Mouse (Mus musculus) A20 (cell line): ENCODE data around the gene Abr.

Source experiments
- DNase-seq: peaks from one replicate; pipeline ENCODE4 v3.0.0-alpha.2; 2011; ENCODE audit warnings: low read depth, low spot score

Abr gene

DNA sequence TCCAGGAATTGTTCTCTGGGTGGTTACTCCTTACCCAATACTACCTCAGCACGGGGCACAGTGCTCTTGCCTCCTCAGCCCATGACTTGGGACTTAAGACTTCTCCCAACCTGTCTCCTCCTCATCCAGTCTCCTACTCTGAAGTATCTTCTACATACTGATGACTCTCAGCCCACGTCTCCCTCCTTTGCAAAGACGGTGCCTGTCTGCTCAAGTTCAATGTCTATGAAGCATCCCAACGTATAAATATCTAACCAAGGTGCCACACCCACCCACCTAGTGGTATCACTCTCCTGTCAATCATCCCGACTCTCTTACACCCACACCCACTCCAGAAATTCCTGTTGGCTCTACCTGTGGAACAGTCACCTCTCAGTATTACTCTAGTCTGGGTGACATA is 103.5 kb downstream of the Abr start:
- no peak for DNase-seq

DNA sequence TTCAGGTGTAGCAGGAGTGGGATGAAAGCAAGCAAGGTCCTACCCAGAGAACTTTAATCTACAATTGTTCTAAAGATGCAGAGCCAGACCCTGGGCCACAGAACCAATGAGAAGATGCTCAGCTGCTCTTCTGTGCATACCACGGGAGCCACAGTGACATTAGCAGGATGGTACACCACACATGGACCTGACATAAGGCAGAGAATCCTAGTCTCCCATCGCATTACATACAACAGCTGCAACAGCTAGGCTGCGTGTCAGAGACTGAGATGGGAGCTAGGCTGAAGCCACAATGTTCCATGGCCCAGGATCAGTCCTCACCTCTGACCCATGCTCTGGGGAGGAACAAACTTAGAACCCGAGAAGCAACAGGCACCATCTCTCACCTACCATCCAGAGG is 104.0 kb downstream of the Abr start:
- no peak for DNase-seq

DNA sequence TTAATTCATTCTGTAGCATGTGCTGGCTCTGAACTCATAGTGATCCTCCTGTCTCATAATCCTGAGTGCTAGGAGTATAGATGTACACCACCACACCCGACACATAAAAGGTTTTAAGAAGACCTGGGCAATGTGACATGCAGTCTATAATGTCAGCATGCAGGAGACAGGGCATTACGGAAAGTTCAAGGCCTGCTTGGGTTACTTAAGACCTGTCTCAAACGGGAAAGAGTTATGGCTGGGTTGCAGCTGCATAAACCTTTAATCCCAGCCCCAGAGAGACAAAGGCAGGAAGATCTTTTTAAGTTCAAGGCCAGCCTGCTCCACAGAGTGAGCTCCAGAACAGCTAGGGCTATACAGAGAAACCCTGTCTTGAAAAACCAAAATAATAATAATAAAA is 105.2 kb downstream of the Abr start:
- DNase-seq = no peak

DNA sequence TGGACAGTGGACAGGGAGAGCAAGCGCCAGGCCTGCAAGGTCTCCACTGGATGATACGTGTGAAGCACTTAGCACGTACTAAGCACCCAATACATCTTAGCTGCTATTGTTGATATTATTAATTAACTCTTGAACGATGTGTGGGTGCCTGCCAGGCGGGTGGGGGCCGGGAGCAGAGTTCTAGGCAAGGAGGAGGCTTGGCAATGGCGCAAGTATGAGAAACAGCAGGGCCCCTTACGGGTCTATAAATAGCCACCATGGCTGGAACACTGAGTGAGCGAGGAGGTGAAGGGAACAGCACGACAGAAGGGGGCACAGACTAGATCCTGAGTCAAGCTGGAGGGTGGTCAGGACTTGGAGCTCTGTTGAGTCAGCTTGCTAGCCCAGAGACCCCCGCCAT is 107.0 kb downstream of the Abr start:
- DNase-seq = no peak

DNA sequence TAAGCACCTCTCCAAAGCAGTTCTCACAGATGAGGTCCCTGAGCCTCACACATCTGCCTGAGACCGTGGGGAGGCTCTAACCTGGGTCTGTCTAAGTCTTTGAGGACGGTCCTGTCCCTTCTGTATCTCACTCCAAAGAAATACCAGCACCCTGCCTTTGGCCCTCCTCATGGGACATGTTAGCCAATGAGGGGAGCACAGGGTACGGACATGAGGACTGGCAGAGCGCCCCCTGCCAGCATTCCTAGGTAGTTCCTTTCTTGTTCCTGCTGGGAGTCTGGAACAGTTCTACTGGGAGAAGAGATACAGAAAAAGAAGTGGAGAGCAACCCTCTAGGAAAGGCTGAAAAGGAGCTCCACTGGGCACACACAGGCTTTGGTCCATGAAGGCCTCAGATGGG is 111.1 kb downstream of the Abr start:
- no peak for DNase-seq

DNA sequence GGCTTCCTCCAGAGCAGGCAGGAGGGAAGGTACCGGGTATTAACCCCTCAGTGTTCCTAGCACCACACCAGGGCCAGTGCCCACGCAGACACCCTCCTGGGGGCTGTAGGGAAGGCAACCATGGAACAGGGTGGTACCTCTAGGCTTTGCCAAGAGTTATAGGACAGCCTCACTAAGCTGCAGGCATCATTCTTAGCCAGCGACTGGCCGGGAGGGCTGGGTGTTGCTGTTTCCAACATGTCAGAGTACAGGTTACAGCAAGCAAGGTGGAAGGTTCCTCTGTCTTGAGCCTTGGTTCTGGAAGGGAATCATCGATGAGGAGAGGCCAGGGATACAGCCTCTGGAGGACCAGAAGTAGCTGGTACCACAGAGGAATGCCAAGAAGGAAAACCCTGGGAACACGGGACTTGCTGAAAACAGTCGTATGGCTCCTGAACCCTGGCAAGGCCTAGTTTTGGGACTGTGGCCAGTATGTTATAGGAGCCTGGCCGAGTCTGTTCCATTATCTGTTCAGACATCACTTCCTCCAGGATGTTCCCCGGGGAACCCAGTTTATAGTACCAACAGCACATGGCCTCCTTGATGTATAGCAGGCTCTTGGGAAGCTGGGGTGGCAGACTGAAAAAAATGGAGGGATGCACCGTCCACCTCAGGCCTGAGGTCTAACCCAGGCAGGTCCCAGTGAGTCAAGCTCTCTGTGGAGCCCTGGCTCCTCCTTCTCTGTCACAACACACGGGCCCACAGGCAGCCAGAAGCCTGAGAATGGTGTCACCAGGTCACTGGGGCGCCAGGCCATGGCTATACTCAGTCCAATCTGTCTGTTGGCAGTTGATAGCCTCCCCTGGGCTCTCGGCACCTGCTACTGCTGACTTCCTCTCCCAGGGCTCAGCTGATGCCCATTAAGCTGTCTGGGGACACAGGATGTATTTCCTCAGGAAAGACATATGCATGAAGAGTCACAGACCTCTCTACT is 112.1 kb downstream of the Abr start:
- DNase-seq = no peak

DNA sequence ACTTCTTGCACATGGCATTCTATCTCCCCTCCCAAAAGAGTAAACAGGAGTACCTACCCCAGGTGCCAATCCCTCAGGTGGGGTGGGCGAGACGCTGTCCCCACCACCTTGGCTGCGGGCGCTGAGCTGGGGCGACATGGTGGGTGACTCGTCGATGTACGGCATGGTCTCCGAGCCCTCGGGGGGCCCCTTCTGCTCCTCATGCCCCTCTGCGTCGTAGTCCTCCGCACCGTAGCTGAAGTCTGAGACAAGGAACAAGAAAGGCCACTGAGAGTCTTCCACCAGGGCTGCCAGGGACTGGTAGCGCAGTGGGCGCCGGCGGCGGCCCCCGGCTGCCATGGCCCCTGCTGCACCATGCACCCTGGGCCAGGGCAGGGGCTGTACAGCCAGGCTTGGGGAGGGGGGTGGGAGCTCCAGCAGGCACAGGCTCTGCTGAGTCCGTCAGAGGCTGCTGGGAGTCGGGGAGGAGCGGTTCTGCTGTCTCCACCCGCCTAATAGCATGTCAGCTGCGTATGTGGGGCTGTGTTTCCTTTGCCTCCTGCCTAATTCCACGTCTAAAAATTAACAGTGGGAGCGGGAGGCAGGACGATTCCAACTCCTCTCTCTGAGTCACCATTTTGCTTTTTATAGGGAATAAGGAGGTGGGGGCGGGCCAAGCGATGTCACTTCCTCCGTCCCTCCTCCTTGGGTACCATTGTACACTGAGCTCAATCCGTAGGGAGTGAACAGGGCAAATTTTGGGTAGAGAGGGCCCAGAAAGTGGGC is 113.1 kb downstream of the Abr start:
- no peak for DNase-seq

DNA sequence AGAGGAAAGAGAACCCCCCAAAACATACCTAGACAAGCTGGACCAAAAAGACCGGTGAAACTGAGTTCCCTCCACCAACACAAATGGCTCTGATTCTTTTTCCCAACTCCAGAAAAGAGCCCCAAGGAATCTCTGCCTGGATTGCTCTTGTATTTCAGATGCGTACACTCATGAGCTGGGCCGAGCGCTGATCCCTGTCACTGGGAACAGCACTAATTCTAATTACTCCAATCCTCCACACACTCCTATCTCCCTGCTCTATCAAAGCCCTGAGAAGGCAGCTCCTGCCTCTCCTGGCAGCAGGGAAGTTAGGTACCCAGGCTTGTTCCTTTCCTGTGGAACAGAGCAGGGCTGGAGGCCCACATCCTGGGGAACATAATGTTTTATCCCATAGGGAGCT is 114.0 kb downstream of the Abr start:
- DNase-seq = no peak

DNA sequence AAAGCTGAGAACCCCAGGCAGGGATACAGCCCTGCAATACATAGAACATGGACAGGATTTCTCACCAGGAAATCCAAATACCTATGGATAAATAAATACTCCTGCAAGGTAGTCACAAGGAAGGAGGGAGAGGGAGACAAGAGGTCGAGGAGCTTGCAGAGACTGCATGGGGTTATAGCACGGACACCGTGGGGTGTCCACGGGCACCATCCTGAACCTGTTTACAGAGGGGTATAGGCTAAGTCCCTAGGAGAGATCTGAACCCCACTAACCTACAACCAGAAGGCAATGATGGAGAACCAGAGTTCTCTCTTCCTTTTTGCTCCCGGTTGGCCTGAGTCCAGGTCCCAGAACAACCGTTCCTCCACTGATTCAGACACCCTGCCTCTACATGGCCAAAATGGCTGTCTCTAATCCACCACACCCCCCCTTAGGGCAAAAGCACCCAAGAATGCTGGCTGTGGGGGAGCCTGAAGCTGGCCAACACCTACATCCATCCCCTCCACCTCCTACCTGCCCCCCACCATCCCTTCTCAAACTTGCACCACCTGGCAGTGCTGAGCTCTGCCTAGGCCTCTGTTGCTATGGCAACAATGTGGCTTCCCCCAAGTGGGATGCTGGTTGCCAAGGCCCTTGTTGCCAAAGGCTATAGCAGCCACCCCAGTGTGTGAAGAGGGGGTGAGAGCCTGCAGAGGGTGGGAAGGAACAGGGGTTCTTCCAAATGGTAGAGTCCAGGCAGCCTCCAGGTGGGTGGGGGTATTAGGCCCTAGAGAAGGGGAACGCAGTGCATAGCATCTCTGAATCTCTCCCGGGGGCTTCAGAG is 114.6 kb downstream of the Abr start:
- no peak for DNase-seq

DNA sequence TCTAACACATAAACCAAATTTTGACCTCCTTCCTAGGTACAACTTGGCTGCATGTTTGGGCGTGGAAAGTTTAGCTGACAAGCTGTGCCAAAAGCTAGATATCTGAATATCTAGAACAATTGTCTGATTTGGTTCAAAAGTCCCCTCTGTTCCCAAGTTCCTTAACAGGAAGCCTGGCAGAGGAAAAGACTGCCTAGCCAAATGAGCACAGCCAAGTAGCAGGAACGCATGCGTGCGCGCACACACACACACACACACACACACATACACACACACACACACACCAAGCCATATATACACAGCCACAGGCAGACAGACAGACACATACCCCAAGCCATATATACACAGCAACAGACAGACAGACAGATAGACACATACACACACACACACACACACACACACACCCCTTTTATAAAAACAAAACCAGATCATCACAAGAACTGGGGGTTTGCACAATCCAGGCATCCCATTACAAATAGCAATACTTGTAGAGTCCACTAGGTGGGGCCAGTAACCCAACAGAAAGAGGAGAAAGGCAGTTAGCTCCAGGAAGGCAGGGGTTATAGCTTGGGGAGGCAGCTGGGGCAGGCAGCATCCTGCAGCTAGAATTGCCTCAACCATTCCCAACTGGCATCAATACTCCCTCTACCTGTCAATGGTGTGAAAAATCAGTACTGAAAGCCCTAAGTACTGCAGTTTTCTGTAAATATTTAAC is 115.4 kb downstream of the Abr start:
- DNase-seq = peak; percentile 69

DNA sequence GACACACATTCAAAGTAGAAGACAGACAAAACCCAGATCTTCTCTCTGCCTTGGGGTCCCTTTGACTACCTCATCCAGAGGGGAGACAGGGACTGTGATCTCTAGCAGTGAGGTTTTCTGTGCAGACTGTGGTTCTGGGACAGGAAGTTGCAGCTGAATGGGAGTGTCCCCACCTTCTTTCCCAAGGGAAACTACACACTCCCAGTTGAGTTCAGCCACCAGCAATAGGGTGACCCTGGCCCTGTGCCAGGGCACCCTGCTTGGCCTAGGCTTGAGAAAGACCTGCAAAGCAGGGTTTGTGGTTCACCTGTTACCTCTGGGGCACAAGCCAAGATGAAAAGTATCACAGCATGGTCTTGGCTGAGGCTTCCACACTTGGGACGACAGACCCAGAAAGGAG is 117.0 kb downstream of the Abr start:
- no peak for DNase-seq

DNA sequence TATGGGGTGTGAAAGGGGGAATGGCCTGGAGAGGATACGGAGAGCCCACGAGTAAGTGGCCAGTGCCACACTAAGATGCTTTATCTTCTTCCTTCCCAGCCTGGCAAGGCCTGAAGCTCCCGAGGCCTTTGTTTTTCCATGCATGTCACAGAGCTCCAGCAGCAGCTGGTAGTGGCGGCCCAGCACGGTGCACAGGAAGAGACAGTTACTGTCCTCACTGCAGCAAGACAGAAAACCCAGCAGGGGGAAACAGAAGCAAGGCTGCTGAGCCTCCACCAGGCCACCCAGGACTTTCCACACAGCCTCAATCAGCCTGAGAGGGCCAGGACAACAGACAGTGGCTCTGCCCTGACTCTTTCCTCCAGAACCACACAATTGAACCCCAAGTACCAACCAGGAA is 118.1 kb downstream of the Abr start:
- no peak for DNase-seq

DNA sequence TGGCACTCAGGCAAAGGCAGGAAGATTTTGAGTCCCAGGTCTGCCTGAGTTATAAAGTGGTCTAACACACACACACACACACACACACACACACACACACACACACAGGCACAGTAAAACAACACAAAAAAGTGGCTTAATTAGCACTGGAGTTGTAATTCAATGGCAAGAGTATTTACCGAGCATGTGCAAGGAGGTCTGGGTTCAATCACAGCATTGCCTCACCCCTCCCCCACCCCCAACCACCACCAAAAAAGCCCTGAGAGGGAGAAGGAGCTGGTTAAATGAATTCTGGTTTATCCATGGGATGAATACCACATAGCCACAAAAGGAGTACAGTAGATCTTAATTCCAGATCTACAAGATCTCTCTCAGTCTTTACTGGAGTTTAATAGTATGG is 122.1 kb downstream of the Abr start:
- DNase-seq = no peak

DNA sequence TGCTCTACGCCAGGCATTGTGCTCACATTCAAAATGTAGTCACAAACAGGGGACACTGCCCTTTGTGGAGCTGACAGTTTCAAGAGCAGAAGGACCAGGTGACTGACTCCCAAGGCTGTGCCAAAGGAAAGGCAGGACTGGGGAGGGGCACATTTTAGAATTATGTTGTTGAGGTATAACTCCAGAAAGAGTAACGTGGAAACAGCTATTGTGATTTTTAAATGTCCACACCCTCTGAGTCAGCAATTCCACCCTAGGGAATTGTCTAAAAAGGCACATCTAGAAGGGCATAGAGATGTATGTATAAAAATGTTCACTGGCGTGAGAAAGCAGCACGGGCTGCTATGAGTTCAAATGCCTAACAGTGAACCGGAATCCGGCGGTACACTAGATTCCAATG is 122.5 kb downstream of the Abr start:
- no peak for DNase-seq

DNA sequence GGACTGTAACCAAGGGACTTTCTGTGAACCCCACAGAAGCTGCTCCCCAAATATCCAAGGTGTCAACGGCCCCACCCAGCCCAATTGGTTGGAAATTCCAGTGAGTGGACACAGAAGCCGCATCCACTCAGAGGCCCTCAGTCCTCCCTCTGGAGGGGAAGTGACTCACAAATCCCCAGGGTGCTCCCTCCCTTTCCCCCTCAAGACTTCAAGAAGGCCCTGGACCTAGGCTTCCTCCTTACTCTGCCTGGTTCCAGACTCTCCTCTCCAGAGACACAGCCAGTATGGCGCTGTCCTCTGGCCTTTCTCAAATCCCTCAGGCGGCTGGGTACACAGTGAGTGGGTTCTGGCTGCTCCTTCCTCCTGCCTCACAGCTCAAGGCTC is 124.4 kb downstream of the Abr start:
- no peak for DNase-seq

DNA sequence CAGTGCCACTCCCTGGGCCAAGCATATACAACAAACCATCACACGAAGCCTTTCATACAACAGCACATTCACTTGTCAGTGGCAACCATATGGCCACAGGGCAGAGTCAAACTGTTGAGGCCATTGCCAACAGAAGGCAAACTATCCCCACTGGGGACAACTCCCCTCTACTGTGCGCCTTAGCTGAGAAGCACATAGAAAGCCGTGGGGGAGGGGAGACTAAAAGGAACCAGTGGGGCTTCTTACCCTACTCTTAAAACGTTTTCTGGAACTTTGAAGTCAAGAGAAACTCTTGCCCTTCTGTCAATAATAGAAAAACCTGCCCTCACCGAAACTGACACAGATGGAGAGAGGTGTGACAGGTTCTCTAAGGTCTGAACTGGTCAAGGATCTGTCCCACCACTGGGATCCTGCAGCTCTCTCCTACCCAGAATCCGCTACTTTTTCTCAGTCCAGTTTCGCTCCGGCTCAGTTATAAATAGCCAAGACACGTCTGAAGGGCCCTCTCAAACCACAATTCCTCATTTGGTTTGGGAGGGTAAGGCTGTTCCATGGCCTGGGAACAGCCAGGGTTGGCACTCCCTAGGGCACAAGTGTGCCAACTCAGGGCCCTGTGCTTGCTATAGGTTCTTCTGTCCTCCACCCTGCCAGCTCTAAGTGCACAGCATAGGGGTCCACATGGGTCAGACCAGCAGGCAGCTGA is 124.9 kb downstream of the Abr start:
- DNase-seq = no peak

DNA sequence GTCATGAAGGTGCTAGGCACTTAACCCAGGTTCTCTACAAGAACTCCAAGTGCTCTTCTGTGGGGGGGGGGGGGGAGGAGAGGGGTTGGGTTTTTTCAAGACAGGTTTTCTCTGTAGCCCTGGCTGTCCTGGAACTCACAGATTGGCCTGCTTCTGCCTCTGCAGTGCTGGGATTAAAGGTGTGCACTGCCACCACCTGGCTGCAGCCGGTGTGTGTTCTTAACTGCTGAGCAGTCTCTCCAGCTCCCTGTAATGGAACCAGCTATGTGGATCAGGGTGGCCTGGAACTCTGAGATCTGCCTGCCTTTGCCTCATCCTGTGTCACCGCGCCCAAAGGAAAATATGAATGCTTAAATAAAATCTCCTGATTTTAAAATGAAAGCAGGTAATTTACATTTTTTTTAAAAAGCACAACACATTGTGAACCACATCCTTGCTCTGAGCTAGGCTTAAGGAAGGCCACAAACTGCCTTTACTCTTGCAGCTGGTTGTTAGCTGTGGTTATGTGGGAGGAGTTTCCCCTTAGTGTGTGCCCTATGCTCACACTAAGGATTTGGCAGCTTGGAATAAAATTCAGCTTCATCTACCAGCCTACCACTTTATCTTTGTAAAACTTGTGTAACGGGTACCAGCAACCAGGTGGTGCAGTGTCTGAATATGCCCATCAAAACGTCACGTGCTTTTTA is 125.9 kb downstream of the Abr start:
- DNase-seq = peak; percentile 71

DNA sequence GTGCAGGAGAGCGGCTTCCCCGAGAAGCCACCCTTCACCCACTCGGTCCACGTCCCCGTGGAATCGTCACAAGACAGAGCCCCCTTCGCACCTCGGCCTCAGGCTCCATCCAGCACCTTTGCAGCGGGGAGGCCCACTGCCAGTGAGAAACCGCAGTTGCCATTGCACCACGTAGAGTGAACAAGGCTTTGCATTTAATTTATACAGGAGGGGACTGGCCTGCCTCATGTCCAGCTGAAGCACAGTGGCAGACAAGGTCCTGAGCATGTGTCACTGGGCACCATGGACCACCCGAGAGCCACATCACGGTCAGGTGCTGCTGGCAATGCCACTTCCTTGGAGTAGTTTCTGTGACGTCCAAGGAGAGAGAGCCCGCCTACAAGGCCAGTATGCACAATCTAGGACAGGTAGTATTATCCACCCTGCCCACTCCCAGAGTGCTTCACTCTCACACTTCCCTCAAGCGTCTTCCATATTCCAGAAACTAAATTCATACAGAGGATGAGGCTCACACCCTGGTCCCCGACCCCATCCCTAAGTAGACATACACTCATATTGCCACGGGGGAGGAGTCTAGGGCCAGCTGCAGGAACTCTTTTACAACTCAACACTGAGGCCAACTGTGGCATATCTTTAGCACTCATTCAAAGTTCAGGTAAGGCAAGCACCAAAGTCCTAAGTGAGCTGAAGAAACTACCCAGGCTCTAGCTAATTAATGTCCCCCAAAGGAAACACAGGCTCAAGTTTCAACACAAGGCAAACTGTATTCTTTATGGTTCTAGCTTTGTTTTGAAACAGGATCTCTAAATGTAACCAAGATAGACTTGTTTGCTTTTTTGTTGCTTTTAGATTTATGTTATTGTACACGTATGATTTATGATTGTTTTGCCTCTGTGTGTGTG is 126.7 kb downstream of the Abr start:
- DNase-seq = peak; percentile 71
